Mouse (Mus musculus) right cerebral cortex, postnatal 4 days (tissue): ENCODE measurements around the gene Asxl1.

Experiments
- DNase-seq: peaks from one replicate; pipeline ENCODE4 v3.0.0-alpha.2; 2022

The Asxl1 gene

GRCm38 (mm10) chr2:153345454-153346220 lies at the start of gene Asxl1:
Gene Asxl1, plus strand, starts transcription at chr2:153345829.
- DNase-seq = peak; percentile 92

DNA sequence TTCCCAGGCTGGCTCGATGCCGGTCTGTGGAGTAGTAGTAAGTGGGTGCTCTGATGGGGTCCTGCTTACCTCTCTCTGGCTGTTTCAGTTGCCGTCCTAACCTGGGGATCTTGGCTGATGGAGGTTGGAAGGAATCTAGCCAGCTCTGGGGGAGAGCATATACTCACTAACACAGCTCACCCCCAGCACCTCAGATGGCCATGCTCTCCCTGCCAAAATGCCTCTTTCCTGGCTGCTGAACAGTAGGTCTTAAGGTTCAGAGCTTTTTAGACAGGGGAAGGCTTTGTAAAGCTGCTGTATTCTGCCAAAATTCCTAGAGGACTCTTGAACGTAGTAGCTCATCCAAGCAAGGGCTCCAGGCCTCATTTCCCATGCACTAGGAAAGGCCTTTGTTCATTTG lies 47.9 kb upstream of the Asxl1 start:
- DNase-seq = no peak

- DNase-seq = no peak
Observed at GRCm38 (mm10) chr2:153298460-153298859, 47.2 kb upstream of the Asxl1 start.

DNA sequence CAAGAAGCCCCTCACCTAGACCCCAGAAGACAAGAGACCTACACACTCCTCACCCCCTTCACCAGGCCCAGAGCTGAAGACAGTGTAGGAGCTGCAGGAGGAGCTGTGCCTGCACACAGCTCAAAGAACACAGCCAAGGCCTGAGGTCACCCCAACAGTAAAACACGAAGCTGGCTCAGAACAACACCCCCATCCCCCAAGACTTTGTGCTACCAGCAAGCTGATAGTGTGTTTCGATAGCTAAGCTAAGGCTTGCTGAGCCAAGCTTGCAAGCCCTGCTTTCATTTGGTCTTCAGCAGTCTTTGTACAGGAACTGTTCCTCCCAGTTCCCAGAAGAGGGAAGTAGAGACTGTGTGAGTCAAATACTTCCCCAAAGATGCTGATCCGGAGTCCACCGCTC lies 46.8 kb upstream of the Asxl1 start:
- no peak for DNase-seq

DNA sequence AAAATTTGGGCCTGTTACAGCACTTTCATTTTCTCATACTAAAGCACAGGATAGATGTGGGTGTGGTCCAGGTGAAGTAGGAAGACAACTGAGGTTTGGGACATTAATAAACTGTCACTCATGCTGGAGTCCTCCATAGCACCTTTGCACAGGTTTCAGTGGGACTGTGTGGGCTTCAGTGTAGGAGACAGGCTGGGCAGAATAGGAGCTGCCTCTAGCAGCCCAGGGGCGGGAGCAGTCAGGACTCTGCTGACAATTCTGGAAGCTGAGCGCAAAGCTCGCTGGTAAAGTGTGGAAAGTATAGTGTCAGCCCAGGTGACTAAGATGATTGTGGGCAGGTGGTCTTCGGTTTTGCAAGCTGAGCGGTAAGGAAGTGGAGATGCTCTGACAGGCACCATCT lies 44.5 kb upstream of the Asxl1 start:
- DNase-seq = no peak

DNA sequence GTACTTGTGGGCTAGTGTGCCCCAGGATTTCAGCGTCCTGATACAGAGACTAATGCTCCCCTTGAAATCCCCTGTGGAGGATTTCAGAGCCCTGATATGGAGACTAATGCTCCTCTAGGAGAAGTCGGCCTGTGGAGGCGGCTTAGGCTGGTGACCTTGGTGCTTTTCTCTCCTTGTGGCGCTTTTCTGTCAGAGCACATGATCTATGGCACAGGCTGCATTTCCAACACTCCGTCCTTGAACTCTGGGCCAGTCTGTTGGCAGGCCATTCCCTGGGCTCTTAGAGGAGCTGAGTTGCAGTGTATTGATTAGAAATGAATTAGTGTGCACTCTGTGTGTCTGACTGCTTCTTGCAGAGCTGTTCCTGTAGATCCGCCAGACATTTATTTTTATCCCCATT lies 40.4 kb upstream of the Asxl1 start:
- DNase-seq = no peak

GRCm38 (mm10) chr2:153308586-153308985 lies 37.0 kb upstream of the Asxl1 start:
- DNase-seq = no peak

- DNase-seq = no peak
Observed at GRCm38 (mm10) chr2:153309106-153309505, 36.5 kb upstream of the Asxl1 start.

GRCm38 (mm10) chr2:153310228-153310627 lies 35.4 kb upstream of the Asxl1 start:
- DNase-seq = no peak

- no peak for DNase-seq
Observed at GRCm38 (mm10) chr2:153312884-153313283, 32.7 kb upstream of the Asxl1 start.

DNA sequence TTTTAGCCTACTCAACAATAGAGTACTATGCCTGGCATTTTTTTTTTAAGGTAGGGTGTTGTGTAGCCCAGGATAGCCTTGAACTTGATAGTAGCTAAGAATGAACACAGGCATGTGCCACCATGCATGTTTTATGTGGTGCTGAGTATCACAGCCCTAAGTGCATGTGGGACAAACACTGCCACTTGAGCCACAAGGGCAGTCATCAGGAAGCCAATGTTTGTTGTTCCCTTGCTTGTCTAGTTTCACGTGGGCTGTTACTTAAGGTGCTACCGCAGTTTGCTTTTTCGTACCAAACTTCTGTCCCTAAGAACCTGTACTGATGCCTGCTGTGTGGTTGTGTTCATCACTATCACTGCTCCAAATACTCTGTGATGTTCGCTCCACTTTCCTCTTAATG lies 27.2 kb upstream of the Asxl1 start:
- no peak for DNase-seq

GRCm38 (mm10) chr2:153319036-153319643 lies 26.5 kb upstream of the Asxl1 start:
- DNase-seq = no peak

GRCm38 (mm10) chr2:153325706-153326376 lies 19.8 kb upstream of the Asxl1 start:
- DNase-seq = no peak

GRCm38 (mm10) chr2:153332271-153332670 lies 13.4 kb upstream of the Asxl1 start:
- no peak for DNase-seq

DNA sequence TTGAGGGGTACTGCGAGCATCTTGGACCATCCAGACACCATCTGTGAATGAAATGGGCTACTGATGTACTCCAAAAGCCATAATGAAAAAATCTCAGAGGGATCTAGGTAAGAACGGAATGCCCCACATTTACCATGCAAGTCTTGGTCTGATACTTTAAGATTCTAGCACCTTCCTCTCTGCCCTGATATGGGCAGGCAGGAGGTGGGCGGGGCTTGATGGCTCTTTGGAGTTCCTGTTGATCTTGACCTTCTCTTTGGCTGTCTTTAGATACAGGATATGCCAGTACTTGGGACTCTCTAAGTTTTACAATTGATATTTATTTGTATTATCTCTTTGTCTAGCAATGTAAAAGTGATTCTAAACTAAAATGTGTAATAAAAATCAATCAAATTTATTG lies 12.6 kb upstream of the Asxl1 start:
- no peak for DNase-seq

GRCm38 (mm10) chr2:153333822-153334232 lies 11.8 kb upstream of the Asxl1 start:
- DNase-seq = no peak

DNA sequence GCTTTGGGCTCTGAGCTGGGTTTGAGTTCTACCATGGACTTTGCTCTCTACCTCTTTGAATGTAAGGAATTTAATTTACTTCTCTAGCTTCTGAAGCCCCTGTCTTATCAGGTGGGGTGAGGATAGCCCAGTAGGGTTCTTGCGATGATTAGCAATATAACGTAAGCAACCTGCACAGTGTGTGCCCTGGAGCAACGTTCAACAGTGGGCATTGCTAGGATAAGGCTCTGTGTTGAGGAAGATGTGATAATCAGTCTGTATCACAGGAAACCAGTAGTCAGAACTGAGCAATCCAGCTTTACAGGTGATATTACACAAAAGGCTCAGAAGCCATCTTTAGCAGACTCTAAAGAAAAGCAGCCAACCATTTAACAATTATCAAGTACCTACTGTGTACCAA lies 11.3 kb upstream of the Asxl1 start:
- DNase-seq = no peak

DNA sequence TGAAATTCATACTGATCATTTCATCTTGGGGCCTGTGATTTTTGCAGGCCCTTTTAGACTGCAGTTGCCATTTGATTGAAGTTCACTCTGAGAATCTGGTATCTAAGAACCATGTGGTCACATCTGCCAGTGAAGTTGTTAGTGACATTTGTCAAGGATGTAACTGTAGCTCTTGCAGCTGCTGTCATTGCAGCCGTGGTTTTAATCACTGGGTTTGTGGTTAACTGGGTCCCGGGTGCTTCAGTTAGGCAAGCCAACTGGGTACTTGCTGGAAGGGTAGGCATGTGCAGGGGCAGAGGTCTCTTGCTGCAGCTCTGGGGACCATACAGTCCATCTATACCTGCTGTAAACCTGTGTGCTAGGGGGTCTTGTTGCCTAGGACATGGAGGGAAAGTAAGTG lies 9.5 kb upstream of the Asxl1 start:
- no peak for DNase-seq

DNA sequence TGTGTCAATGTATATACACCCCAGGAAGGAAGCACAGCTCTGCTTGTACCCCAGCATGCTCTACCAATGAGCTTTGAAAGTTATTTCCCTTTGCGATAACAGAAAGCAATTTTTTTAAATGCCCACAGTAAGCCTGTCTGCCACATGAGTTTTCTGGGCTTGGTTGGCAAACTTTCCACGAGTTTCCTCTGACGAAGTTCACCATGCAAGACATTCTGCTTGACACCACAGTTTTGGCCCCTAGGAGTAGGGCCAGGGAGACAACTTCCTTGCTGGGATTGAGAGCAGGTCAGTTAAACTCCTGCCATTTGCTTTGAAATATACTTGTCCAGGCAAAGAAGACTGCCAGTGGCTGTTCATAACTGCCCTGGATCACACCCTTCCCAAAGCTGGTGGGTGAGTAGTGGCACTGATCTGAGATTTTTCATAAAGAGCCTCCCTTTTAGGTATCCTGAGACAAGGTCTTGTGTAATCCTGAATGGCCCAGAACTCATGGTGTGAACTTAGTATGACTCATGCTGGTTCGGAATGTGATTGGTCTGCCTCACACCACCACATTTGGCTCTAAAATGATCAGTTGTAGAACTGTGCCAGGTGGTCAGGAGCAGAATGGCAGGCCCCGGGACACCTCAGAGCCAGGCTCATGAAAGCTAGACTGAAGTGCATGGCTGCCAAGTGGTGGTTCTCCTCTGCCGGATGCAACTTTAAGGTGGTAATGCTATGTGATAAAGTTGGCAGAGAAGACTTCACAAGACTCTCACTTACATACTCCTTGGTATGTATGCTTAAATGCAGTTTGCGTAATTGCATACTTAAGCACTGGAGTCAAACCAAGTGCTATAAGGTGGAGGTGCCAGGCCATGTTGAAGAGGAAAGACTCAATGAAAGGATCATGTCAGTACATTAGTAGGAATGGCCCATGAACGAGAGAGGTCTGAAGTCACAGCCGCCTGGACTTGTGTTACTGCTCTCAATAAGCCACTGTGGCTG lies 7.0 kb upstream of the Asxl1 start:
- no peak for DNase-seq

- no peak for DNase-seq
Observed at GRCm38 (mm10) chr2:153342166-153342565, 3.5 kb upstream of the Asxl1 start.

DNA sequence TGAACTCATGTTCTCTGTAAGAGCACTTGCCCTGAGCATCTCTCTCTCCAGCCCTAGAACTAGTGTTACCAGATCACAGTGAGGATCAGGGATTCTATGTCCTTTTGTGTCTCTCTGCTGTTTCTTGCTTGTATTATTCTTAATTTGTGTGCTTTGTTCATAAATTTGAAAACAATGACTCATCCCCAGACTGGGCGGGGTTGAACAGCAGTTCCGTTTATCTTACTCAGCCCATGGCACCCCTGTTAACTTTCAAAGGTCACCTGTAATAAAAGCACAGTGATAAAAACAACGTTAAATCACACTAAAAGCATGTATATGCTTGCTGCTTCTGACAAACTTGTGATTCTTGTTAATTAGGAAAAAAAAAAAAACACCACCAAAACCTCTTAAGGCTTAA lies 3.0 kb upstream of the Asxl1 start:
- DNase-seq = no peak

DNA sequence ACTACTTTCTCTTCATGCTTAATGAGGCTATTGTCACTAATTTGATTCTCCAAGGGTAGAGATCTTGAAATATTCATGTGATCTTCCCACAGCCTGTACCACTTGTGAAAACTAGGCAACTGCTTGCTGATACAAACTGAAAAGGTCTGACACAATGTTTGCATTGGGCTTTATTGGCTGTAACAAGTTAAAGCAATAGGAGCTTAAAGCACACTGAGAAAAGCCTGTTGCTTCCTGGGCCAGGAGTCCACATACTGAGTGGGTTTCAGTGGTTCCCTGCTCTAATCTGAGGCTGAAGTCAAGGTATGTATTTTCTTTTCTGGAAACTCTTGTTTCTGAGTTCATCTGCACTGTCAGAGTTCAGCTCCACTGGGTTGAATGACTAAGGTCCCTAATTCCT lies 2.4 kb upstream of the Asxl1 start:
- DNase-seq = no peak

DNA sequence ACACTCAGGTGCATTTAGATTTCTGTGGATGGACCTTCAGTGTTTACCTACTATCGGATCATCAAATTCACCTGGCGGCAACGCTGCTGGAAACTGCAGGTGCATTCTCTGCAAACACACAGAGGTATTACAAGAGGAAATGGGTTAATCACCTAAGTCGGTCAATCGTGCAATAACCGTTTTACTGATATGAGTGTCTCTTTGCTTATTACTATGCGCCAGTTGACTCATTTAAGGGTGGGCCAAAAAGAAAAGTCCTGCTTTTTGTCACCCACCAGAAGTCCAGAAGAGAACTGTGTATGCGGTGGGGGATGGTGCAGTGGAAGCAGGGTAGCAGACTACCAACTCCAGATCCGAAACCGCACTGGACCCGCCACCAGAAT lies 567 bp upstream of the Asxl1 start:
- DNase-seq = peak; percentile 17
